Comparison of ENCODE assay signal across 24 mouse cellular contexts in the genomic region with DNA sequence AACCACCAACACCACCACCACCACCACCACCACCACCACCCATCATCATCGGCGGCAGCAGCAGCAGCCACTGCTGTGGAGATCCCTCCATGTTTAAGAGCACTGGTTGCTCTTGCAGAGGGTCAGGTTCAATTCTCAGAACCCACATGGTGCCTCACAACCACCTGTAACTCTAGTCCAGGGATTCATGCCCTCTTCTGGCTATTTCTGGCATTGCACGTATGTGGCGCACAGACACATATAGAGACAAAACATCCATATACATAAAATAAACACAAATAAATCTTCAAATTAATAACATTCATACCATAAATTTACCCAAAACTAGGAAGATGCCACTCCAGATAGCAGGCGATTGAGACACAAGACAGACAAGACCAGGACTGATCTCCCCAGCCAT. TPM values are rescaled to one million over a fixed set of nuclear protein-coding genes. Genes with fewer than 3 reads are reported as not detected.
DNase-seq lines count a peak whose midpoint lies in the region; ATAC-seq and TF ChIP-seq lines count a peak whose summit lies in the region.
"Had no signal": no experiment of that assay in that cellular context is flagged by ENCODE, and none has a peak within 500 bp of the region (broad histone marks: within the 10 kb centered on the region; RNA-seq: fewer than 3 reads in every experiment).

No protein-coding gene starts in this region.

- H3K27me3 ChIP-seq in hindbrain, postnatal 0 days (ENCODE audit: insufficient read depth, low read length): no peaks in the 10 kb centered on the region
- H3K27me3 ChIP-seq in hindbrain, embryonic 16.5 days (replicated peaks; ENCODE audit: control insufficient read depth, insufficient read depth, low read length): no peaks in the 10 kb centered on the region
- no peaks in the 10 kb centered on the region for H3K27me3 ChIP-seq in lung, embryonic 14.5 days (ENCODE audit: insufficient read depth, low read length)
- H3K27me3 ChIP-seq in ES-Bruce4 (ENCODE audit: control insufficient read depth, insufficient read depth, low read length, poor library complexity, severe bottlenecking): no peaks in the 10 kb centered on the region
- H3K27me3 ChIP-seq: heart, embryonic 13.5 days; neural tube, embryonic 13.5 days; stomach, embryonic 15.5 days had no signal

- H3K9me3 ChIP-seq in hindbrain, postnatal 0 days (ENCODE audit: low read length): no peaks in the 10 kb centered on the region
- no peaks in the 10 kb centered on the region for H3K9me3 ChIP-seq in hindbrain, embryonic 16.5 days (ENCODE audit: control insufficient read depth, low read length)
- no peaks in the 10 kb centered on the region for H3K9me3 ChIP-seq in lung, embryonic 14.5 days (ENCODE audit: low read depth, low read length)
- H3K9me3 ChIP-seq in ES-Bruce4 (replicated peaks; ENCODE audit: control insufficient read depth, insufficient read depth, low read length, poor library complexity, severe bottlenecking): no peaks in the 10 kb centered on the region
- H3K9me3 ChIP-seq: heart, embryonic 13.5 days; megakaryocyte, embryonic 14.5 days; neural tube, embryonic 13.5 days; stomach, embryonic 15.5 days had no signal

- ATAC-seq in hindbrain, postnatal 0 days: no peak
- no peak for ATAC-seq in hindbrain, embryonic 16.5 days
- ATAC-seq in lung, embryonic 14.5 days (ENCODE audit: insufficient read depth): no peak
- ATAC-seq: inflammation-experienced regulatory T-cells, adult 6 months had no signal

- no peaks in the 10 kb centered on the region for H3K36me3 ChIP-seq in hindbrain, postnatal 0 days (ENCODE audit: insufficient read depth, low read length)
- H3K36me3 ChIP-seq in hindbrain, embryonic 16.5 days (ENCODE audit: control insufficient read depth, insufficient read depth, low read length): no peaks in the 10 kb centered on the region
- no peaks in the 10 kb centered on the region for H3K36me3 ChIP-seq in lung, embryonic 14.5 days (ENCODE audit: insufficient read depth)
- no peaks in the 10 kb centered on the region for H3K36me3 ChIP-seq in ES-Bruce4 (ENCODE audit: control insufficient read depth, insufficient read depth, low read length, poor library complexity, severe bottlenecking)
- H3K36me3 ChIP-seq: forebrain, embryonic 10.5 days; heart, embryonic 13.5 days; neural tube, embryonic 13.5 days; stomach, embryonic 15.5 days had no signal

- TF ChIP-seq EP300 in ES-Bruce4 (IDR thresholded peaks at IDR 0.05; ENCODE audit: insufficient read depth, low read depth, low read length): no peak

- no peak overlapping the region for H3K27ac ChIP-seq in hindbrain, postnatal 0 days
- no peak overlapping the region for H3K27ac ChIP-seq in hindbrain, embryonic 16.5 days (ENCODE audit: low read depth, low read length)
- no peak overlapping the region for H3K27ac ChIP-seq in lung, embryonic 14.5 days (ENCODE audit: low read depth)
- H3K27ac ChIP-seq in ES-Bruce4 (ENCODE audit: insufficient read depth, low read length): no peak overlapping the region
- H3K27ac ChIP-seq: forebrain, embryonic 10.5 days; heart, adult 2 months; heart, embryonic 13.5 days; neural tube, embryonic 13.5 days; stomach, embryonic 15.5 days had no signal

- DNase-seq in hindbrain, postnatal 0 days (ENCODE audit: low spot score): no peak
- no peak for DNase-seq in lung, embryonic 14.5 days
- no peak for DNase-seq in lung, postnatal 14 days
- DNase-seq in brain, embryonic 14.5 days (ENCODE audit: low read depth): no peak
- no peak for DNase-seq in urinary bladder, postnatal 10 days (ENCODE audit: low spot score)
- DNase-seq in urinary bladder, postnatal 36 days (ENCODE audit: low spot score in 2 of 2): no peak
- DNase-seq: cerebellum, adult 18-20 months; cerebellum, postnatal 14 days; gastrocnemius, postnatal 36 days; heart, adult 2 months; heart, postnatal 14 days; kidney, postnatal 25 days; midbrain, embryonic 14.5 days; retina, postnatal 1 day; thymus, postnatal 36 days had no signal

- H3K4me2 ChIP-seq in hindbrain, postnatal 0 days (ENCODE audit: low read depth, low read length): no peak overlapping the region
- no peak overlapping the region for H3K4me2 ChIP-seq in hindbrain, embryonic 16.5 days (ENCODE audit: low read length)
- no peak overlapping the region for H3K4me2 ChIP-seq in lung, embryonic 14.5 days
- H3K4me2 ChIP-seq: heart, embryonic 13.5 days; neural tube, embryonic 13.5 days; stomach, embryonic 15.5 days had no signal

- TF ChIP-seq POLR2A in ES-Bruce4 (IDR thresholded peaks at IDR 0.05; ENCODE audit: insufficient read depth, low read length): no peak
- TF ChIP-seq POLR2A in brain, embryonic 14.5 days (IDR thresholded peaks at IDR 0.05; ENCODE audit: borderline replicate concordance, extremely low read depth, insufficient read depth, insufficient read length, poor library complexity, severe bottlenecking): no peak

- no peak overlapping the region for H3K9ac ChIP-seq in hindbrain, postnatal 0 days (replicated peaks; ENCODE audit: low read length)
- H3K9ac ChIP-seq in hindbrain, embryonic 16.5 days (ENCODE audit: low read depth, low read length): no peak overlapping the region
- H3K9ac ChIP-seq in lung, embryonic 14.5 days: no peak overlapping the region
- H3K9ac ChIP-seq in ES-Bruce4 (ENCODE audit: low read depth, poor library complexity, severe bottlenecking): no peak overlapping the region
- H3K9ac ChIP-seq: heart, embryonic 13.5 days; neural tube, embryonic 13.5 days; stomach, embryonic 15.5 days had no signal

- no peak overlapping the region for H3K4me3 ChIP-seq in hindbrain, postnatal 0 days (ENCODE audit: low read length)
- H3K4me3 ChIP-seq in hindbrain, embryonic 16.5 days (ENCODE audit: low read length): no peak overlapping the region
- no peak overlapping the region for H3K4me3 ChIP-seq in lung, embryonic 14.5 days (ENCODE audit: low read depth, low read length)
- H3K4me3 ChIP-seq in ES-Bruce4 (ENCODE audit: low read depth, low read length): no peak overlapping the region
- H3K4me3 ChIP-seq: forebrain, embryonic 10.5 days; heart, adult 2 months; heart, embryonic 13.5 days; megakaryocyte, embryonic 14.5 days; neural tube, embryonic 13.5 days; stomach, embryonic 15.5 days had no signal

- H3K4me1 ChIP-seq in hindbrain, postnatal 0 days (ENCODE audit: insufficient read depth, low read length): no peaks in the 10 kb centered on the region
- H3K4me1 ChIP-seq in hindbrain, embryonic 16.5 days (ENCODE audit: control insufficient read depth, insufficient read depth, low read depth, low read length): no peaks in the 10 kb centered on the region
- H3K4me1 ChIP-seq in lung, embryonic 14.5 days (ENCODE audit: insufficient read depth): no peaks in the 10 kb centered on the region
- H3K4me1 ChIP-seq in ES-Bruce4 (ENCODE audit: control insufficient read depth, insufficient read depth, low read length): no peaks in the 10 kb centered on the region
- H3K4me1 ChIP-seq: forebrain, embryonic 10.5 days; megakaryocyte, embryonic 14.5 days; neural tube, embryonic 13.5 days; stomach, embryonic 15.5 days had no signal

- WGBS in hindbrain, postnatal 0 days: 98% methylated on average over 5 of the region's 5 CpGs
- 99% methylated on average over 5 of the region's 5 CpGs for WGBS in hindbrain, embryonic 16.5 days
- 95% methylated on average over 5 of the region's 5 CpGs for WGBS in lung, embryonic 14.5 days

- peak; percentile 25; the same call in 1 of the 2 replicates for TF ChIP-seq CTCF in hindbrain, postnatal 0 days (IDR thresholded peaks at IDR 0.05; ENCODE audit: low read depth)
- TF ChIP-seq CTCF in lung, embryonic 14.5 days (IDR thresholded peaks at IDR 0.05; ENCODE audit: low read depth): peak; percentile 42
- peak; percentile 31 for TF ChIP-seq CTCF in ES-Bruce4 (IDR thresholded peaks at IDR 0.05; ENCODE audit: low read depth, low read length)
- TF ChIP-seq CTCF in brain, embryonic 14.5 days (IDR thresholded peaks at IDR 0.05; ENCODE audit: borderline replicate concordance, extremely low read depth, insufficient read depth, insufficient read length): 0 out of 2 replicates have a peak, but pooled peaks have one; percentile 3

RNA-seq across cellular contexts. Expression of a gene that starts 22.5 kb away (rescaled TPM):
- total RNA-seq in hindbrain, postnatal 0 days (2014; rRNA removed): 1.8 and 2.6 TPM in 2 replicates
- 0.67 and 0.68 TPM in 2 replicates for polyA plus RNA-seq in hindbrain, postnatal 0 days (2015; fragmentation: Nextera tagmentation; extraction: Ambion mirVana)
- 0.78 and 0.92 TPM in 2 replicates for polyA plus RNA-seq in hindbrain, embryonic 16.5 days (2015; fragmentation: Nextera tagmentation; extraction: Ambion mirVana)
- polyA plus RNA-seq in lung, embryonic 14.5 days (2014; fragmentation: Nextera tagmentation; extraction: Ambion mirVana): 0.20 and 0.62 TPM in 2 replicates
- 1.3 and 2.4 TPM in 2 replicates for polyA plus RNA-seq in ES-Bruce4 (2011; ENCODE audit: insufficient read depth, insufficient read length, low read depth, missing spikeins)
- polyA plus RNA-seq in brain, embryonic 14.5 days (2012; rRNA removed): 1.7 and 2.0 TPM in 2 replicates
- total RNA-seq: gastrocnemius, postnatal 36 days had no signal
- polyA plus RNA-seq: embryonic facial prominence, embryonic 11.5 days had no signal
